Comparison of ENCODE assay signal across 7 mouse cellular contexts in genomic region chr1:92830626-92831187, GRCm38 (mm10). TPM values are rescaled to one million over a fixed set of nuclear protein-coding genes. Genes with fewer than 3 reads are reported as not detected.
DNase-seq lines count a peak whose midpoint lies in the region; ATAC-seq and TF ChIP-seq lines count a peak whose summit lies in the region.

No protein-coding gene starts in this region.

- peaks cover 7% of the 10 kb centered on the region; the same call in 1 of the 2 replicates for H3K4me1 ChIP-seq in spleen, adult 2 months (ENCODE audit: control insufficient read depth, insufficient read depth, insufficient read length)
- peaks cover 33% of the 10 kb centered on the region for H3K4me1 ChIP-seq in forebrain, embryonic 14.5 days (ENCODE audit: control insufficient read depth, insufficient read depth, low read length)
- H3K4me1 ChIP-seq in limb, embryonic 15.5 days, result peaks cover 30% of the 10 kb centered on the region
- H3K4me1 ChIP-seq in stomach, postnatal 0 days (replicated peaks; ENCODE audit: control insufficient read depth, insufficient read depth), result no peaks in the 10 kb centered on the region; the same call in 1 of the 2 replicates

- H3K4me2 ChIP-seq in forebrain, embryonic 14.5 days (ENCODE audit: low read length), result peak overlapping the region; percentile 95
- peak overlapping the region; percentile 88 for H3K4me2 ChIP-seq in limb, embryonic 15.5 days
- peak overlapping the region; percentile 93 for H3K4me2 ChIP-seq in stomach, postnatal 0 days (replicated peaks; ENCODE audit: low read depth)

- H3K27me3 ChIP-seq in spleen, adult 2 months (ENCODE audit: control insufficient read depth, insufficient read depth, low read length), result peaks cover 10% of the 10 kb centered on the region
- H3K27me3 ChIP-seq in forebrain, embryonic 14.5 days (replicated peaks; ENCODE audit: control insufficient read depth, insufficient read depth, low read length), result no peaks in the 10 kb centered on the region
- no peaks in the 10 kb centered on the region for H3K27me3 ChIP-seq in limb, embryonic 15.5 days
- H3K27me3 ChIP-seq in stomach, postnatal 0 days (ENCODE audit: control insufficient read depth, insufficient read depth, low read length), result no peaks in the 10 kb centered on the region

- no peaks in the 10 kb centered on the region for H3K36me3 ChIP-seq in spleen, adult 2 months (ENCODE audit: control insufficient read depth, insufficient read depth, low read length)
- H3K36me3 ChIP-seq in forebrain, embryonic 14.5 days (ENCODE audit: control insufficient read depth, insufficient read depth, low read length), result peaks cover 17% of the 10 kb centered on the region
- H3K36me3 ChIP-seq in limb, embryonic 15.5 days, result no peaks in the 10 kb centered on the region; the same call in 1 of the 2 replicates
- H3K36me3 ChIP-seq in stomach, postnatal 0 days (ENCODE audit: control insufficient read depth, insufficient read depth, low read length), result no peaks in the 10 kb centered on the region

- WGBS in spleen, adult 2 months, result 17% methylated on average over 13 of the region's 13 CpGs
- 5% methylated on average over 13 of the region's 13 CpGs for WGBS in forebrain, embryonic 14.5 days
- WGBS in limb, embryonic 15.5 days, result 4% methylated on average over 13 of the region's 13 CpGs
- 10% methylated on average over 13 of the region's 13 CpGs for WGBS in stomach, postnatal 0 days

- H3K27ac ChIP-seq in spleen, adult 2 months (ENCODE audit: insufficient read depth, low read length), result no peak overlapping the region
- peak overlapping the region; percentile 96 for H3K27ac ChIP-seq in forebrain, embryonic 14.5 days (ENCODE audit: low read depth, low read length)
- H3K27ac ChIP-seq in limb, embryonic 15.5 days, result peak overlapping the region; percentile 93
- no peak overlapping the region for H3K27ac ChIP-seq in stomach, postnatal 0 days (replicated peaks)

- DNase-seq in spleen, adult 2 months (ENCODE audit: low read depth in 1 of 2, low spot score in 2 of 2), result no peak
- no peak for DNase-seq in spleen, adult 18-20 months
- DNase-seq in forebrain, embryonic 14.5 days (ENCODE audit: low spot score), result no peak
- no peak for DNase-seq in stomach, postnatal 0 days (ENCODE audit: low spot score)
- DNase-seq in layer of hippocampus, adult 9-10 months (ENCODE audit: low spot score), result no peak
- no peak for DNase-seq in left cerebral cortex, adult 11 months (ENCODE audit: low spot score)

- peak overlapping the region; percentile 99 for H3K9ac ChIP-seq in forebrain, embryonic 14.5 days (ENCODE audit: low read length)
- no peak overlapping the region for H3K9ac ChIP-seq in limb, embryonic 15.5 days
- H3K9ac ChIP-seq in stomach, postnatal 0 days (ENCODE audit: low read length), result no peak overlapping the region

- no peak for TF ChIP-seq CTCF in spleen, adult 2 months (IDR thresholded peaks at IDR 0.05; ENCODE audit: extremely low read depth, insufficient read depth, insufficient read length, insufficient replicate concordance)
- TF ChIP-seq CTCF in stomach, postnatal 0 days (IDR thresholded peaks at IDR 0.05; ENCODE audit: low read depth), result no peak

- no peak for TF ChIP-seq EP300 in stomach, postnatal 0 days (optimal IDR thresholded peaks at IDR 0.05)

- TF ChIP-seq POLR2A in spleen, adult 2 months (IDR thresholded peaks at IDR 0.05; ENCODE audit: low read depth, low read length), result no peak

- ATAC-seq in forebrain, embryonic 14.5 days, result no peak
- ATAC-seq in limb, embryonic 15.5 days (ENCODE audit: insufficient number of reproducible peaks, low FRiP score, low TSS enrichment, low read depth), result no peak
- no peak for ATAC-seq in stomach, postnatal 0 days (ENCODE audit: low FRiP score, low TSS enrichment)

- peak overlapping the region; percentile 23; the same call in 1 of the 2 replicates for H3K4me3 ChIP-seq in spleen, adult 2 months (ENCODE audit: extremely low read depth, insufficient read depth, insufficient read length)
- H3K4me3 ChIP-seq in forebrain, embryonic 14.5 days (ENCODE audit: low read depth, low read length), result peak overlapping the region; percentile 88
- peak overlapping the region; percentile 65 for H3K4me3 ChIP-seq in limb, embryonic 15.5 days
- peak overlapping the region; percentile 63 for H3K4me3 ChIP-seq in stomach, postnatal 0 days (ENCODE audit: low read depth, low read length)

- no peaks in the 10 kb centered on the region for H3K9me3 ChIP-seq in forebrain, embryonic 14.5 days (replicated peaks; ENCODE audit: control insufficient read depth, low read length)
- H3K9me3 ChIP-seq in limb, embryonic 15.5 days, result no peaks in the 10 kb centered on the region
- H3K9me3 ChIP-seq in stomach, postnatal 0 days (ENCODE audit: control insufficient read depth, low read length), result no peaks in the 10 kb centered on the region

RNA-seq across cellular contexts. Expression of gene Gpc1, which starts 0.7 kb away (rescaled TPM):
- polyA plus RNA-seq in spleen, adult 2 months (2012; rRNA removed), result 11.1 and 11.2 TPM in 2 replicates
- polyA plus RNA-seq in forebrain, embryonic 14.5 days (2014; fragmentation: Nextera tagmentation; extraction: Ambion mirVana), result 58.4 and 66.8 TPM in 2 replicates
- polyA plus RNA-seq in limb, embryonic 15.5 days (2015; fragmentation: Nextera tagmentation; extraction: Ambion mirVana), result 73.6 and 80.7 TPM in 2 replicates
- polyA plus RNA-seq in stomach, postnatal 0 days (2015; fragmentation: Nextera tagmentation; extraction: Ambion mirVana), result 14.0 and 15.5 TPM in 2 replicates

Comparison
In these comparisons a context has a peak if more than half of its experiments do, and no peak if none do; other contexts are left out.
1. H3K27ac ChIP-seq: peak in forebrain, embryonic 14.5 days (single experiment) and limb, embryonic 15.5 days (single experiment); none in spleen, adult 2 months (single experiment) and stomach, postnatal 0 days (single experiment).
2. H3K4me3 ChIP-seq: peak in every context shown above with its lines; median percentile 88 in forebrain, embryonic 14.5 days; 65 in limb, embryonic 15.5 days; 63 in stomach, postnatal 0 days; 23 in spleen, adult 2 months.
3. Peak in every context shown above with its lines, with median percentiles within 50 percentile points of each other: H3K4me2 ChIP-seq.